Mouse (Mus musculus) E14TG2a.4 (cell line): ENCODE measurements around the gene Sash1.

ENCODE experiments used
- CTCF ChIP-seq: conservative IDR thresholded peaks from 2 replicates; pipeline ENCODE4 v1.5.1; 2014; ENCODE audit warnings: low read length
- NANOG ChIP-seq: IDR thresholded peaks from 2 replicates; pipeline ENCODE4 v1.6.1; 2014; ENCODE audit warnings: borderline replicate concordance, low read length, mixed read lengths
- POU5F1 ChIP-seq: IDR thresholded peaks from 2 replicates; pipeline ENCODE4 v1.6.1; 2014; ENCODE audit warnings: low read length, borderline replicate concordance

DNA sequence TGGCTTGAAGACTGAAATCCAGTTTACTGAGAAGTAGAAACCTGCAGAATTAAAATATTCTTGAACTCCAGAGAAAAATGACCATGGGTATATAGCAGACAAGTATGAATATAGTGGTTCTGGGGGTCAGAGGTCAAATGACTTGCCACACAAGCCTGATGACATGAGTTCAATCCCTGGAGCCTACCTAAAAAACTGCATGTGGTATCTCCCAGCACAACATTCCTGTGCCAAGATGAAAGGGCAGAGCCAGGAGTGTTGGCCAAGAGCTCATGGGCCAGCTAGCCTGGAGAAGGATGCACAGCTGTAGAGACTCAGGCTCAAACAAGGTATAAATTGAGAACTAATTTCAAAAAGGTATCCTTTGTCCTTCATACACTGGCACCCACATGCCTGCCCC lies 42.4 kb upstream of the Sash1 start:
- TF ChIP-seq CTCF (no peak), POU5F1 (no peak), NANOG (no peak)
